Mouse (Mus musculus) limb, embryonic 14.5 days (tissue): Measurements from ENCODE around the gene A3galt2. TPM values are rescaled to one million over a fixed set of nuclear protein-coding genes. Genes with fewer than 3 reads are reported as not detected.
A peak's percentile ranks its signal among the peaks of the same experiment; 100 is the strongest.

Source experiments
- ATAC-seq: fragments of 200-750 bp; cut with Nextera tagmentation; 2 replicates; pipeline ENCODE4 v1.8.0; 2017; ENCODE audit warnings: low read depth, moderate number of reproducible peaks, moderate TSS enrichment; ENCODE audit not compliant: low FRiP score
- DNase-seq: peaks from one replicate; pipeline ENCODE4 v3.0.0-alpha.2; 2015; ENCODE audit warnings: low spot score
- H3K27ac ChIP-seq: fragments of 300-500 bp; sonication (generic); replicated peaks from 2 replicates; pipeline ENCODE4 v1.5.1; 2014; ENCODE audit warnings: low read depth, mild to moderate bottlenecking, low read length, moderate library complexity, mixed read lengths
- H3K27me3 ChIP-seq: fragments of 300-500 bp; sonication (generic); 2 replicates; pipeline ENCODE4 v1.6.1; 2014; ENCODE audit warnings: low read length, mixed read lengths; ENCODE audit not compliant: control insufficient read depth, insufficient read depth
- H3K36me3 ChIP-seq: fragments of 300-500 bp; sonication (generic); 2 replicates; pipeline ENCODE4 v1.6.1; 2014; ENCODE audit warnings: mild to moderate bottlenecking, low read length, moderate library complexity, mixed read lengths; ENCODE audit not compliant: control insufficient read depth, insufficient read depth
- H3K4me1 ChIP-seq: fragments of 300-500 bp; sonication (generic); 2 replicates; pipeline ENCODE4 v1.6.1; 2014; ENCODE audit warnings: antibody characterized with exemption, low read length, mixed read lengths; ENCODE audit not compliant: control insufficient read depth, insufficient read depth
- H3K4me2 ChIP-seq: fragments of 300-500 bp; sonication (generic); replicated peaks from 2 replicates; pipeline ENCODE4 v1.6.1; 2014; ENCODE audit warnings: low read depth, mild to moderate bottlenecking, low read length, moderate library complexity; ENCODE audit not compliant: severe bottlenecking
- H3K4me3 ChIP-seq: fragments of 300-500 bp; sonication (generic); replicated peaks from 2 replicates; pipeline ENCODE4 v1.5.1; 2014; ENCODE audit warnings: low read length
- H3K9ac ChIP-seq: fragments of 300-500 bp; sonication (generic); 2 replicates; pipeline ENCODE4 v1.6.1; 2014; ENCODE audit warnings: mild to moderate bottlenecking, low read depth, low read length, moderate library complexity; ENCODE audit not compliant: severe bottlenecking
- H3K9me3 ChIP-seq: fragments of 300-500 bp; sonication (generic); 2 replicates; pipeline ENCODE4 v1.6.1; 2016; ENCODE audit warnings: low read length; ENCODE audit not compliant: control insufficient read depth
- POLR2A ChIP-seq: fragments of 200-500 bp; IDR thresholded peaks from 2 replicates; pipeline ENCODE4 v1.8.0; 2012; ENCODE audit warnings: inconsistent platforms, mild to moderate bottlenecking, moderate library complexity, borderline replicate concordance; ENCODE audit not compliant: insufficient read depth, insufficient read length; ENCODE audit errors: extremely low read depth
- WGBS: fragments of 180-500 bp; shearing (Covaris S2); extraction: QIAGEN DNeasy Blood & Tissue Kit; methylation state at CpG from one replicate; pipeline ENCODE4 v1.1.7; 2014; 5-methylcytosine and 5-hydroxymethylcytosine counted together
- polyA plus RNA-seq, 2 experiments: library from polyadenylated mRNA; depleted of rRNA in 1 of 2; stranded (reverse) in 1 of 2; unstranded in 1 of 2; fragments of >200 nt; fragmentation: Nextera tagmentation in 1 of 2; extraction: Ambion mirVana in 1 of 2; gene quantifications; 2 replicates each; pipeline versions ENCODE4 v1.2.1 to v1.2.3; 2012 to 2014

A3galt2 gene
- polyA plus RNA-seq, 2 experiments: 0.15 to 1.7 TPM

- no peaks in the 10 kb centered on the region for H3K27me3 ChIP-seq
- peaks cover 38% of the 10 kb centered on the region for H3K36me3 ChIP-seq
- DNase-seq (peak; percentile 62), ATAC-seq (peak; percentile 43; the same call in 1 of the 2 replicates)
- no peak overlapping the region for H3K4me2 ChIP-seq
- TF ChIP-seq POLR2A: no peak
- no peak overlapping the region; the same call in 1 of the 2 replicates for H3K27ac ChIP-seq
- peaks cover 18% of the 10 kb centered on the region for H3K4me1 ChIP-seq
- no peaks in the 10 kb centered on the region for H3K9me3 ChIP-seq
- H3K4me3 ChIP-seq: no peak overlapping the region
- 0 out of 2 replicates have a peak overlapping the region, but pooled peaks have one; percentile 12 for H3K9ac ChIP-seq
- 9% methylated on average over 9 of the region's 9 CpGs for WGBS
Observed at GRCm38 (mm10) chr4:128795596-128795995, 40.4 kb downstream of the A3galt2 start.

- H3K9ac ChIP-seq: no peak overlapping the region
- no peaks in the 10 kb centered on the region for H3K27me3 ChIP-seq
- DNase-seq: no peak
Observed at GRCm38 (mm10) chr4:128796788-128797187, 41.6 kb downstream of the A3galt2 start.

GRCm38 (mm10) chr4:128801675-128802465 is 46.7 kb downstream of the A3galt2 start:
- WGBS: 59% methylated on average over 9 of the region's 9 CpGs
- peaks cover 39% of the 10 kb centered on the region for H3K4me1 ChIP-seq
- no peak overlapping the region for H3K9ac ChIP-seq
- DNase-seq (no peak), ATAC-seq (no peak)
- H3K27me3 ChIP-seq: no peaks in the 10 kb centered on the region
- no peak overlapping the region for H3K27ac ChIP-seq
- H3K9me3 ChIP-seq: no peaks in the 10 kb centered on the region
- peaks cover 7% of the 10 kb centered on the region; the same call in 1 of the 2 replicates for H3K36me3 ChIP-seq
- H3K4me2 ChIP-seq: no peak overlapping the region
- H3K4me3 ChIP-seq: no peak overlapping the region
- TF ChIP-seq POLR2A: no peak

More at GRCm38 (mm10) chr4:128796788-128797187, 41.6 kb downstream of the A3galt2 start:
- TF ChIP-seq POLR2A: no peak
- peaks cover 22% of the 10 kb centered on the region for H3K4me1 ChIP-seq
- no peak overlapping the region for H3K4me3 ChIP-seq
- H3K36me3 ChIP-seq: peaks cover 29% of the 10 kb centered on the region
- no peak overlapping the region for H3K4me2 ChIP-seq
- no peak for ATAC-seq
- no peaks in the 10 kb centered on the region for H3K9me3 ChIP-seq
- WGBS: 78% methylated on average over 8 of the region's 8 CpGs
- no peak overlapping the region for H3K27ac ChIP-seq

- Histone ChIP-seq H3K4me3 (peak overlapping the region; percentile 64), H3K27ac (no peak overlapping the region)
- no peak for TF ChIP-seq POLR2A
Observed at GRCm38 (mm10) chr4:128803569-128803968, 48.4 kb downstream of the A3galt2 start.

GRCm38 (mm10) chr4:128804426-128805149 is 49.4 kb downstream of the A3galt2 start:
- no peak for DNase-seq
- Histone ChIP-seq H3K9ac (peak overlapping the region; percentile 98), H3K4me3 (peak overlapping the region; percentile 64), H3K4me2 (peak overlapping the region; percentile 74), H3K9me3 (no peaks in the 10 kb centered on the region), H3K27ac (peak overlapping the region; percentile 98; the same call in 1 of the 2 replicates), H3K27me3 (no peaks in the 10 kb centered on the region), H3K4me1 (peaks cover 35% of the 10 kb centered on the region), H3K36me3 (peaks cover 7% of the 10 kb centered on the region; the same call in 1 of the 2 replicates)
- no peak for ATAC-seq
- WGBS: 3% methylated on average over 6 of the region's 6 CpGs
- no peak for TF ChIP-seq POLR2A

More at GRCm38 (mm10) chr4:128803569-128803968, 48.4 kb downstream of the A3galt2 start:
- H3K36me3 ChIP-seq: peaks cover 7% of the 10 kb centered on the region; the same call in 1 of the 2 replicates
- no peaks in the 10 kb centered on the region for H3K9me3 ChIP-seq
- H3K9ac ChIP-seq: 0 out of 2 replicates have a peak overlapping the region, but pooled peaks have one; percentile 98
- peak overlapping the region; percentile 74 for H3K4me2 ChIP-seq
- DNase-seq (no peak), ATAC-seq (no peak)
- no peaks in the 10 kb centered on the region for H3K27me3 ChIP-seq
- peaks cover 37% of the 10 kb centered on the region for H3K4me1 ChIP-seq
- WGBS: 41% methylated on average over 5 of the region's 5 CpGs
